Mouse (Mus musculus) liver, postnatal 0 days (tissue): ENCODE data around the gene Agap1.

ENCODE experiments used
- CTCF ChIP-seq: sonication (generic); IDR thresholded peaks from 2 replicates; pipeline ENCODE4 v1.5.1; 2016; ENCODE audit warnings: antibody characterized with exemption, low read depth
- EP300 ChIP-seq: IDR thresholded peaks from 2 replicates; pipeline ENCODE4 v1.6.1; 2016; ENCODE audit warnings: antibody characterized with exemption, low read depth, mild to moderate bottlenecking

DNA sequence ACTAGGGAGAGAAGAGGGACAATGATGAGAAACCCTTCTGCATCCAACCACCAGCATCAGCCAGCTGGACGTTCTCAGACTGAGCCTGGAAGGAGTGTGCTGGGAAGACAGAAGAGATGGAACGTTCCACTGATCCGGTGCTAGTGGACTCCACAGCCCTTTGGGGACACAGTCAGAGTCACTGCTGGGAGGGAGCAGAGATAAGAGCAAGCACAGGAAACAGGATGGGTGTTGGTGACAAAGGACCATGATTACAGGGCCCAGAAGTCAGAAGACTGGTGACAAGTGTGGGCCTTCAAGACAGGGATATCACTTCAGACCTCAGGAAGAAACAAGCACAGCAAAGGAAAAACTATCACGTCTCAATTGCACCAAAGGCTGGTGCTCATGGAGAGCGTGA, 25.9 kb upstream of the Agap1 start:
- TF ChIP-seq CTCF (no peak), EP300 (no peak)
